Mouse (Mus musculus): Measurements from ENCODE around the gene Sh3bp4.

Sh3bp4 gene

DNA sequence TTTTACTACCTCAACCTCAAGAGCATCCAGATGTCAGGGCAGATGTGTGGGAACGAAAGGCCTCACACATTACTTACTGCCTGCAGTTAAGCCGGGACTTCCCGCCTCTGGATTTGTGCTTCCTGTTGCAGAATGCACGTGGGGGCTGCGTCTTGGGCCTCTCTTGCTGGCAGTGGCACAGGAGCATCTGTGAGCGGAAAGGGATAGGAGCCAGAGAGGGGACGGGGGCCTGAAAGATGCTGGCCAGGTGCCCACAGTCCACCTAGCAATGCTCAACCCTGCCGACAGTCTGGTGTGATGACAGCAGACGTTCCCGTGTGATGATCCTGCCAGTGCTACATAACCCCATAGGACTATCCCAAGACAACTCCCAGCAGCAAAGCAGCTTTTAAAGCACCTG, 17.9 kb downstream of the Sh3bp4 start:
- in situ Hi-C loops (cut with MboI; ENCODE audit: low pct_unique_long_range_greater_than_20kb in 1 of 2, low sequenced_read_pairs in 2 of 2, unreplicated experiment in 1 of 2), result no loop called here

GRCm38 (mm10) chr1:89088748-89089288, 18.6 kb downstream of the Sh3bp4 start:
- in situ Hi-C loops (cut with MboI; ENCODE audit: low pct_unique_long_range_greater_than_20kb in 1 of 2, low sequenced_read_pairs in 2 of 2, unreplicated experiment in 1 of 2), result no loop called here

GRCm38 (mm10) chr1:89089821-89090600, 19.8 kb downstream of the Sh3bp4 start:
- in situ Hi-C loops (cut with MboI; ENCODE audit: low pct_unique_long_range_greater_than_20kb in 1 of 2, low sequenced_read_pairs in 2 of 2, unreplicated experiment in 1 of 2), result no loop called here

DNA sequence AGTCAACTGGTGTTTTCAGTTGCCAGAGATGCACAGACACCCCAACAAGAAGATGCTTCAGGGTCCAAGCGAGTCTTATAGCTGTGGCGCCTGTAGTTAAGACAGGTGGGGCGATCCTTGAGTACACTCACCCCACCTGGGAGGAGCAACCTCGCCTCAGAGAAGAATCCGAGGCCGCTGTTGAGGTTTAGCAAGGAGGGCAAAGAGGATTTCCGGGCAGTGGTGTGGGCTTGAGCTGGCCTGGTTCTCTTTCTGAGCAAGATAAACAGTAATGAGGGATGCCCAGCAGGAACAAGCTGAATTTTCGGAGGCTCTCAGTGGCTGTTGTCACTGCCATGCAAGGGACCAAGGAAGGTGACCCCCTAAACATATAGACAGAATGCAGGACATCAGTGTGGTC, 20.5 kb downstream of the Sh3bp4 start:
- in situ Hi-C loops (cut with MboI; ENCODE audit: low pct_unique_long_range_greater_than_20kb in 1 of 2, low sequenced_read_pairs in 2 of 2, unreplicated experiment in 1 of 2), result no loop called here

GRCm38 (mm10) chr1:89092019-89092418, 21.8 kb downstream of the Sh3bp4 start:
- in situ Hi-C loops (cut with MboI; ENCODE audit: low pct_unique_long_range_greater_than_20kb in 1 of 2, low sequenced_read_pairs in 2 of 2, unreplicated experiment in 1 of 2), result no loop called here

GRCm38 (mm10) chr1:89092442-89092991, 22.3 kb downstream of the Sh3bp4 start:
- in situ Hi-C loops (cut with MboI; ENCODE audit: low pct_unique_long_range_greater_than_20kb in 1 of 2, low sequenced_read_pairs in 2 of 2, unreplicated experiment in 1 of 2), result no loop called here

DNA sequence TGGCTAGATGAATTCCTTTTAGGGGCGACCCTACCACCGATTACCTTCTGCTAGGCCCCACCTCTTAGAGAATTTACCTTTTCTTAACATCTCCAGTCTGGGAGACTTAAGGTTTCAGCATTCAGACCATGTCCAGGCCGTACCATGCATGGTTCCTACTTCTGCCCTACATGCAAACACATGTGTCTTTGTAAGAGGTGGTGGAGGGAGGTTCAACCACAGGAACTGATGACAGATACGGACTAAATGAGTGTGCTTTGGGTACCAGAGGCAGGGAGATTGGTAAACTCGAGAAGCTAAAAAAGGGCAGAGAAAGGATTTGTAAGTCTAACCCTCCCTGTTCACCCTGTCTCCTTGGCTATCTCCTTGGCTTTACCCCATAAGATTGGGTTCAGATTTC, 23.5 kb downstream of the Sh3bp4 start:
- in situ Hi-C loops (cut with MboI; ENCODE audit: low pct_unique_long_range_greater_than_20kb in 1 of 2, low sequenced_read_pairs in 2 of 2, unreplicated experiment in 1 of 2), result no loop called here

DNA sequence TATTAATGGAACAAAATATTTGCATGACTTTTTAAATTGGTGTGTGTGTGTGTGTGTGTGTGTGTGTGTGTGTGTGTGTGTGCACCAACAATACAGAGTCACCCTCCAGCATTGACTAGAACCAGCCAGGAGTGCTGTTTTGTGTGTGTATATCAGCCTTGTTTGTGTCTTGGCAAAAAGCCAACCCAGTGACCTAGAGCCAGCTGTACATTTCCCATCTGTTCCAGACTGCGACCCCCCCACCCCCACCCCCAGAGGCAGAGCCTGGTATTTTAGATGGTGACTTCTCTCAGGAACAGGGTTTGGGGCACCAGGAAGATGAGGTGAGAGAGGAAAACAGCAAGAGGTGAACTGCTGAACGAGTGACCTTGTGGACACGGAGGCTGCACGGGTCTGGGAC, 24.2 kb downstream of the Sh3bp4 start:
- in situ Hi-C loops (cut with MboI; ENCODE audit: low pct_unique_long_range_greater_than_20kb in 1 of 2, low sequenced_read_pairs in 2 of 2, unreplicated experiment in 1 of 2), result no loop called here

DNA sequence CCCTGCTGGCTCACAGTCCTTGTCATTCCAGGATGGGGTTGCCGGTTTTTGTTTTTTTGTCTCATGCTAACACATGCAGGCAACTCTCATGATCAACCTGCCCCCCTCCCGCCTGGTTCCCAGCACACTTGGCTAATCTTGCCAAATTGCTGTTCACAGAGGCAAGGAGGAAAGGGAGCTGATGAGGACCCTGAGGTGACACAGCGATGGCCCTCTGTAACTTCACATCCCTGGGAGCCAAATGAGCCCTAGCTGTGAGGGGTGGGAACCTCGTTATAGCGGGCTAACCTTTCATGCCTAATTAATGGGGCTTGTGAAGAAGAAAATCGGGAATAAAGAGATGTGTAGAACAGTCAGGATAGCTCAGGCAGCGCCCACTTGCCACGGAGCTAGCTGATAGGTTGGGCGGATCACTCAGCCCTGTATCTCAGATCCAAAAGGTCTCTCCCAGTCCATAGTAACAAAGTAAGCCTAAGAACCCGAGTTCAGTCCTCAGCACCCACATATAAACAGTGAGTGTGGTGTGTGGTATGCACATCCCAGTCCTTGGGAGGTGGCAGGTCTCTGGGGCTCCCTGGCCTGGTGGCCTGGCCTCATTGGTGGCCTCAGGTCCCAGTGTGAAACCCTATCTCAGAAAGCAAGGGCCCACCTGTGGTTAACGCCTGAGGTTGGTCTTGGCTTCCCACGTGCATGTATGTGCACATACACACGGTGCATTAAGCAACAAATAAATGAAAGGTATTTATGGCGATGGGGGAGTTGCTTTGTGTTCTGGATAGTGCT, 25.6 kb downstream of the Sh3bp4 start:
- in situ Hi-C loops (cut with MboI; ENCODE audit: low pct_unique_long_range_greater_than_20kb in 1 of 2, low sequenced_read_pairs in 2 of 2, unreplicated experiment in 1 of 2), result no loop called here

DNA sequence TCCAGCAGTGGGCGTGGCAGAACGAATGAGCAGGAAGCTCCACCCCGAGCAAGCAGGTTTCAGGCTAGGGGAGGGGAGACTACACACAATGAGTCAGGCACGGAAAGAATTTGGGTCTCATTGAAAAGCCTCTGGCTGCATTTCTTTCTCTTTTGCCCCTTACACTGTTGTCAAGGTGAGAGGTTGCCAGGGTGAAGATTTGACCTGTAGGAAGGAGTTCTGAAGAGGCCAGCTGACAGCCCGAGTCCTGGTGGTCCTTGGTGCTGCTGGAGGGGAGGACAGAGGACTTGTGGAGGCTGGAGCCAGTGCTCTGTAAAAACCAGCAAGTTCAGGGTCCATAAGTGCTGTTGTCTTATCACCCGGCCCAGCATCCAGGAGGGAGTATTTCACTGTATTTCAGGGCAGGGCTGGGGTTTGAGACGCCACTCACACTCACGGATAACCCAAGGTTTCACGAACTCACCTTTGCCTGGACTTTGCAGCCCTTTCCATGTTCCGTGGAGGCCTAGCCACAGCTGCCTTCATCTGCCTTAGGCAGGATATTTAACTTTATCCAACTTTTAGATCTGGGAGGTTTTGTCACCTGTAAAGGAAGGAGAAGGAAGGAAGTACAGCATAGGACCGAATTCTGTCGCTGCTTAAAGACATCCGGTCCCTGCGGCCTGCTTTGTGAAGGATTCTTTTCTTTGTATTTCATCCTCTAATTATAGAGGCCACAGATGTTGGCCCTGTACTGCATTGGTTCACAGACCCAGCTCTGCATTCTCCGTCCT, 32.2 kb downstream of the Sh3bp4 start:
- in situ Hi-C loops (cut with MboI; ENCODE audit: low pct_unique_long_range_greater_than_20kb in 1 of 2, low sequenced_read_pairs in 2 of 2, unreplicated experiment in 1 of 2), result no loop called here

DNA sequence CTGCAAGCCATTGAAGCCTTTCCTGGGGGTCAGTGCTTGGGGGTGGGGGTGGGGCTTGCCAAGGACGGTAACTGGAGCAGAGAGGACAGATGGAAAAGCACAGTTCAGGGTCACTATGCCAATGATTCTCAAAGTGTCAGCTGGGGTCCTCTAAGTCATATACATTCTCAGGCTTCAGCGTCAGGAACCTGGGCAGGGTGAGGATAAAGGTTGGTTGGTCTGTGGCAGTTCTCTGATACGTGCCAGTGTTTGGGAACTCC, 32.7 kb downstream of the Sh3bp4 start:
- in situ Hi-C loops (cut with MboI; ENCODE audit: low pct_unique_long_range_greater_than_20kb in 1 of 2, low sequenced_read_pairs in 2 of 2, unreplicated experiment in 1 of 2), result no loop called here

- in situ Hi-C loops (cut with MboI; ENCODE audit: low pct_unique_long_range_greater_than_20kb in 1 of 2, low sequenced_read_pairs in 2 of 2, unreplicated experiment in 1 of 2), result no loop called here
Measured at GRCm38 (mm10) chr1:89103505-89103904, 33.3 kb downstream of the Sh3bp4 start.

DNA sequence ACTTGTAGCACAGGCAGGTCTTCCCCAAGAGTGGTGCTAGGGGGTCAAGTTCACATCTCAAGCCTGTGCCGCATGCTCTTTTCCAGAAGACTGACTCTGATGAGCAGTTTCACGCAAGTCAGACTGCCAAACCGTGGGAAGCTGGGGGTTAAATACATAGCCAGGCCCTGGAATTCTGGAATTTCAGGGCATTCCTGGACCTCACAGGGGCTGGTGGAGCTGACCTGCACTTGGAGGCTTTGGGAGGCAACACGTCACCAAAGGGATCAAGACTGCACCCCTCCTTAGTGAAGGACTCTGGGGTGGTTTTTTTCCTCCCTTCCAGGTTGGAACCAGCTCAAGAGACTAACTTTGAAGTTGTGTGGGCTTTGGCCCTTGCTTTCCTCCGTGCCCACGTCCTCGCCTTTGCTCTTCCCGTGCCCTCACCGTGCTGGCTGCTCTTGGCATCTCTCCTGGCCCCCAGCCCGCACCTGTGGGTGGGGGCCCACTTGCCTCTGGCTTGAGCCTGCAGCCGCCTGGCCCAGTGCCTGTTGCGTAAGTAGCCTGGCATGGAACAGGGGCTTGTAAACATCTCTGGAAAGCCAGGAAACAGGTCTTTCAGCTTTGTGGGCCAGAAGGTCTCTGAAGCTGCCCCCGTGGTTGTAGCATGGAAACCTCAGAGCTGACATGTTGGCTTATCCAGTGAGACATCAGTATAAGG, 34.0 kb downstream of the Sh3bp4 start:
- in situ Hi-C loops (cut with MboI; ENCODE audit: low pct_unique_long_range_greater_than_20kb in 1 of 2, low sequenced_read_pairs in 2 of 2, unreplicated experiment in 1 of 2), result no loop called here

GRCm38 (mm10) chr1:89105891-89106830, 35.9 kb downstream of the Sh3bp4 start:
- in situ Hi-C loops (cut with MboI; ENCODE audit: low pct_unique_long_range_greater_than_20kb in 1 of 2, low sequenced_read_pairs in 2 of 2, unreplicated experiment in 1 of 2), result no loop called here

DNA sequence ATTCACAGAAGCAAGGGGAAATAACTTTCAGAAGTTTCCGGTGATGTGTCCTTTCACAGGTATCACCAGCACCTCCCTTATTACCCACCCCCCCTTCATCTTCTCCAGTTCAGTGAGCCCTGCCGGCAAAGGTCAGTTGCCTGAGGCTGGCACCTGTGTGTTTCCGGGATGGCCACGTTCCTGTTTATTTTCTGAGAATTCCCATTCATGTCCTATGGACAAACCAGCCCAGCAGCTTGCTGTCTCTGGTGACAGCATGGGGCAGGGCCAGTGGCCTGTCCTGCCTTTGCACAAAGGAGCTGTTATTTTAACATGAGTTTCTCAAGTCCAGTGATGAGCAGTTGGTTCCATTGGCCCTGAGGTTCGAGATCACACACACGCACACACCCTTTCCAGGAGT, 37.3 kb downstream of the Sh3bp4 start:
- in situ Hi-C loops (cut with MboI; ENCODE audit: low pct_unique_long_range_greater_than_20kb in 1 of 2, low sequenced_read_pairs in 2 of 2, unreplicated experiment in 1 of 2), result no loop called here

- in situ Hi-C loops (cut with MboI; ENCODE audit: low pct_unique_long_range_greater_than_20kb in 1 of 2, low sequenced_read_pairs in 2 of 2, unreplicated experiment in 1 of 2), result no loop called here
Measured at GRCm38 (mm10) chr1:89108340-89108896, 38.2 kb downstream of the Sh3bp4 start.

GRCm38 (mm10) chr1:89109767-89110166, 39.6 kb downstream of the Sh3bp4 start:
- in situ Hi-C loops (cut with MboI; ENCODE audit: low pct_unique_long_range_greater_than_20kb in 1 of 2, low sequenced_read_pairs in 2 of 2, unreplicated experiment in 1 of 2), result no loop called here

Measured in mouse embryonic stem cell (cell line).